Mouse (Mus musculus) heart, embryonic 11.5 days (tissue): ENCODE results near the gene Ccz1. TPM values are rescaled to one million over a fixed set of nuclear protein-coding genes. Genes with fewer than 3 reads are reported as not detected.
A peak's percentile ranks its signal among the peaks of the same experiment; 100 is the strongest.
"Not testable (repeated sequence)": the region's sequence is repeated elsewhere in the genome, so short reads cannot be mapped to it uniquely, and the experiment has no call there.

ENCODE experiments used
- ATAC-seq: fragments of 200-750 bp; cut with Nextera tagmentation; replicated peaks from 2 replicates; pipeline ENCODE4 v1.8.0; 2017; ENCODE audit warnings: moderate library complexity; ENCODE audit not compliant: insufficient number of reproducible peaks, low FRiP score, low TSS enrichment
- H3K27ac ChIP-seq: fragments of 300-500 bp; sonication (generic); 2 replicates; pipeline ENCODE4 v1.5.1; 2014; ENCODE audit warnings: mild to moderate bottlenecking, low read depth, low read length
- H3K27me3 ChIP-seq: fragments of 300-500 bp; sonication (generic); 2 replicates; pipeline ENCODE4 v1.6.1; 2014; ENCODE audit warnings: mild to moderate bottlenecking, low read length, mixed read lengths; ENCODE audit not compliant: control insufficient read depth, insufficient read depth
- H3K36me3 ChIP-seq: fragments of 300-500 bp; sonication (generic); 2 replicates; pipeline ENCODE4 v1.6.1; 2014; ENCODE audit warnings: mild to moderate bottlenecking, low read length, moderate library complexity, mixed read lengths; ENCODE audit not compliant: control insufficient read depth, insufficient read depth
- H3K4me1 ChIP-seq: fragments of 300-500 bp; sonication (generic); 2 replicates; pipeline ENCODE4 v1.6.1; 2014; ENCODE audit warnings: low read length; ENCODE audit not compliant: control insufficient read depth, insufficient read depth
- H3K4me2 ChIP-seq: fragments of 300-500 bp; sonication (generic); 2 replicates; pipeline ENCODE4 v1.6.1; 2014; ENCODE audit warnings: mild to moderate bottlenecking, moderate library complexity
- H3K4me3 ChIP-seq: fragments of 300-500 bp; sonication (generic); 2 replicates; pipeline ENCODE4 v1.5.1; 2014; ENCODE audit warnings: low read depth, low read length
- H3K9ac ChIP-seq: fragments of 300-500 bp; sonication (generic); 2 replicates; pipeline ENCODE4 v1.6.1; 2014; ENCODE audit warnings: mild to moderate bottlenecking, low read depth, low read length, moderate library complexity
- H3K9me3 ChIP-seq: fragments of 300-500 bp; sonication (generic); replicated peaks from 2 replicates; pipeline ENCODE4 v1.6.1; 2016; ENCODE audit warnings: low read length; ENCODE audit not compliant: control insufficient read depth
- WGBS: fragments of 180-500 bp; shearing (Covaris S2); extraction: QIAGEN DNeasy Blood & Tissue Kit; methylation state at CpG from one replicate; pipeline ENCODE4 v1.1.7; 2014; ENCODE audit not compliant: insufficient replicate concordance; 5-methylcytosine and 5-hydroxymethylcytosine counted together
- polyA plus RNA-seq: library from polyadenylated mRNA; unstranded; fragments of >200 nt; fragmentation: Nextera tagmentation; extraction: Ambion mirVana; gene quantifications from 2 replicates; pipeline ENCODE4 v1.2.1, GENCODE M21; 2014

Ccz1 gene
- polyA plus RNA-seq, 1 experiment from 2014 or later = 67.2 TPM

DNA sequence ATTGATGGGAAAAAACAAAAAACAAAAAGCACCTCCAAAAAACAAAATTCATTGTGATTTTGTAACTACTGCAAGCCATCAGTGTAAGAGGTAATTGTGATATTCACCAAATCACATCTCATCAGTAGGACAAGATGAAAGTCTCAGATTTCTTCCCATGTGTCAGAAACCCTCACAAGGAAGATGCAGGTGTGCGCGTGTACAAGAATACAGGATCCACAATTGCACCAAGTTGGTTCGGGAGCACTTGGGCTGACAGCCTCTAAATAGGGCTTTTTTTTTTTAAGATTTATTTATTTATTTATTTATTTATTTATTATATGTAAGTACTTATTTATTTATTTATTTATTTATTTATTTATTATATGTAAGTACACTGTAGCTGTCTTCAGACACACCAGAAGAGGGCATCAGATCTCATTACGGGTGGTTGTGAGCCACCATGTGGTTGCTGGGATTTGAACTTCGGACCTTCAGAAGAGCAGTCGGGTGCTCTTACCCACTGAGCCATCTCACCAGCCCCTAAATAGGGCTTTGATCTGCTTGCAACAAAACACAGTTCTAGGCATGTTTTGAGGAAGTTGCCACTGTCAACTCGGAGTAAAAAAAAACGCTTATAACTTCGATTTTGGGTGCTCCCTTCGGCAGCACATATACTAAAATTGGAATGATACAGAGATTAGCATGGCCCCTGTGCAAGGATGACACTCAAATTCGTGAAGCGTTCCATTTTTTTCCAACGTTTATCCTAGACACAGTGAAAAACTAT lies 1.1 kb downstream of the Ccz1 start:
- not testable (repeated sequence) for H3K4me1 ChIP-seq, ATAC-seq, H3K27ac ChIP-seq, H3K27me3 ChIP-seq, H3K9me3 ChIP-seq, H3K9ac ChIP-seq
- peak overlapping the region; percentile 43 for H3K4me2 ChIP-seq
- H3K36me3 ChIP-seq = peaks cover 16% of the 10 kb centered on the region
- WGBS = 57% methylated on average over 12 of the region's 13 CpGs
- H3K4me3 ChIP-seq = peak overlapping the region; percentile 84

DNA sequence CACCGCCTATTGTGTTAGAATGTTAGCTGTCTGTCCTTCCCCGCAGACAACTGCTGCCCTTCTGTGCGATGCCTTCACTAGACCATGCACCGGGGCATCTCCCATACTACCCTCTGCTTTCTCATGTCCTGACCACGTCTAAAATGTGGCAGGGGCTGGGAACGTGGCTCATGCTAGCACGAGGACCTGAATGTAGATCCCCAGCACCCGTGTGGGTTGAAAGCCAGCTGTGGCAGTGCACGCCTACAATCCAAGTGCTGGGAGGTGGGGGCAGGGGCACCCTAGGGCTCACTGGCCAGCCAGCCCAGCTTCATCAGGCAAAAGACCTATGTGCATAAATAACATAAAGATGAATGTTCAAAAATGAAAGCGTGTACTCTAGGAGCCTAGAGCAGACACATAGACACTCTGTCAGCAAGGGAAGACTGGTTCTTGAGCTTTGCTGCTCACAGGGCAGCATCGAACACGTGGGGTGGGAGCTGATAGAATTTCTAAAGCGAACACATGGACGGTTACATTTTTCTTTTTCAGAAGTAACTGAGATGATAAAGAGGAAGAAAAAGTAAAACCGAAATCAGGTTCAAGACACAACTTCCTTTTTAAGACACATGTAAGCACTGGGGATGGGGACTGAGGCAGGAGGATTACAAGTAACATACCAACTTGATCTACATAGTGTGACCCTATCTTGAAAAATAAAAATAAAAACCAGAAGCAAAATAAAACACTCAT lies 12.1 kb downstream of the Ccz1 start:
- no peaks in the 10 kb centered on the region for H3K4me1 ChIP-seq
- WGBS = 89% methylated on average over 15 of the region's 15 CpGs
- H3K36me3 ChIP-seq = peaks cover 39% of the 10 kb centered on the region
- no peak overlapping the region for H3K27ac ChIP-seq
- no peak overlapping the region for H3K4me2 ChIP-seq
- ATAC-seq = no peak
- H3K27me3 ChIP-seq = no peaks in the 10 kb centered on the region
- no peak overlapping the region for H3K9ac ChIP-seq
- no peaks in the 10 kb centered on the region for H3K9me3 ChIP-seq
- H3K4me3 ChIP-seq = no peak overlapping the region

DNA sequence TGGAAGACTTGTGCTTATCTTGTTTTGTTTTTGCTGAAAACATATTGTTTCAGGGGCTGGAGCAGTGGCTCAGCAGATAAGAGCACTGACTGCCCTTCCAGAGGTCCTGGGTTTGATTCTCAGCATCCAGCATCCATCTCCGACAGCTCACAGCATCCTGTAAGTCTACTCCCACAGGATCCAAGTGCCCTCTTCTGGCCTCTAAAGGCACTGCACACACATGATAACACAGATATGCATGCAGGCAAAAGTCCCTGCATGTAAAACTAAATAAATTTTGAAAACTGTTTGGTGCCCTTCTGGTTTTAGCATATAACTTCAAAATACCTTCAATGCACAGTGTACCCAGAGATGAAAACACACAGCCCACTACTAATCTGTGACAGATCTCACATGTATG lies 15.3 kb downstream of the Ccz1 start:
- no peaks in the 10 kb centered on the region for H3K27me3 ChIP-seq
- peaks cover 40% of the 10 kb centered on the region for H3K36me3 ChIP-seq
- no peak for ATAC-seq
- WGBS = 60% methylated on average over 1 of the region's 1 CpGs
- no peak overlapping the region for H3K9ac ChIP-seq
- no peaks in the 10 kb centered on the region for H3K9me3 ChIP-seq
- H3K4me2 ChIP-seq = no peak overlapping the region
- no peak overlapping the region for H3K27ac ChIP-seq
- H3K4me3 ChIP-seq = no peak overlapping the region
- H3K4me1 ChIP-seq = no peaks in the 10 kb centered on the region

- Histone ChIP-seq H3K36me3 (peaks cover 46% of the 10 kb centered on the region), H3K4me2 (no peak overlapping the region), H3K27ac (no peak overlapping the region), H3K9me3 (no peaks in the 10 kb centered on the region), H3K4me3 (no peak overlapping the region), H3K4me1 (no peaks in the 10 kb centered on the region), H3K9ac (no peak overlapping the region), H3K27me3 (no peaks in the 10 kb centered on the region)
- no peak for ATAC-seq
- 66% methylated on average over 11 of the region's 11 CpGs for WGBS
These were observed 19.9 kb downstream of the Ccz1 start for GRCm38 (mm10) chr5:143994632-143995365.

DNA sequence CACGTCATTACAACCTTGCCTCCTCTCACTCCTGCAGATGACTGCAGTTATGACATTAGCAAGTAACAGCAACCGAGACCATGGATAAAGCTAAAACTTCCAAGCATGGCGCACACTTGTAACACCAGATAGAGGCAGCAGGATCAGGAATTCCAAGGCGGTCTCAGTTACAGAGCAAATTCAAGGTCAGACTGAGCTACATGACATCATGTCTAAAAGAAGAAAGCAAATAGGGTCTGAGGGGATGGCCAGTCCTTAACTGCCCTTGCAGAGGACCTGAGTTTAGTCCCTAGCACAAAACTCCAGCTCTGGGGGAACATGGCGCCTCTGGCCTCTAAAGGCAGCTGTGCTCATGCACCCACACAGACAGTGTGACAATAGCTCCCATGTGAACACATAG lies 20.8 kb downstream of the Ccz1 start:
- Histone ChIP-seq H3K4me2 (no peak overlapping the region), H3K27ac (peak overlapping the region; percentile 7), H3K9ac (no peak overlapping the region), H3K4me3 (no peak overlapping the region), H3K9me3 (no peaks in the 10 kb centered on the region), H3K36me3 (peaks cover 40% of the 10 kb centered on the region), H3K4me1 (no peaks in the 10 kb centered on the region), H3K27me3 (no peaks in the 10 kb centered on the region)
- ATAC-seq = no peak
- WGBS = 75% methylated on average over 5 of the region's 5 CpGs

DNA sequence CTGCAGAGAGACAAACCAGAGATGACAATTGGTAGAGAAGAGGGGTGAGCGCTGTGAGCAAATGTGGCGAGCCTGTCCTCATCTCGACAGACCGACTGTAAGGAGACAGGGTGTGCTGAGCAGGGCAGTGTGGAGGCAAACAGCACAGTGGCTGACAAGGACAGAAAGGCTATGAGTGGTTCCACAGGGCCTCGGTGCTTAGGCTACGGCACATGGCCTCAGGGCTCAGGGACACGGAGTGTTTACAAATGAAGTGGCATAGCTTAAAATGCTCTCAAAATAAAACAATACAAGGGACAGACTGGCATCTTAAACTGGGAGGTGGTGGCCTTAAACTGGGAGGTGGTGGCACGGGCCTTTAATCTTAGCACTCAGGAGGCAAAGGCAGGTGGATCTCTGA lies 21.4 kb downstream of the Ccz1 start:
- peaks cover 36% of the 10 kb centered on the region for H3K36me3 ChIP-seq
- H3K27ac ChIP-seq = peak overlapping the region; percentile 7; the same call in 1 of the 2 replicates
- no peak overlapping the region for H3K9ac ChIP-seq
- H3K27me3 ChIP-seq = no peaks in the 10 kb centered on the region
- WGBS = 84% methylated on average over 8 of the region's 8 CpGs
- H3K9me3 ChIP-seq = no peaks in the 10 kb centered on the region
- H3K4me1 ChIP-seq = no peaks in the 10 kb centered on the region
- no peak for ATAC-seq
- no peak overlapping the region for H3K4me3 ChIP-seq
- no peak overlapping the region for H3K4me2 ChIP-seq

DNA sequence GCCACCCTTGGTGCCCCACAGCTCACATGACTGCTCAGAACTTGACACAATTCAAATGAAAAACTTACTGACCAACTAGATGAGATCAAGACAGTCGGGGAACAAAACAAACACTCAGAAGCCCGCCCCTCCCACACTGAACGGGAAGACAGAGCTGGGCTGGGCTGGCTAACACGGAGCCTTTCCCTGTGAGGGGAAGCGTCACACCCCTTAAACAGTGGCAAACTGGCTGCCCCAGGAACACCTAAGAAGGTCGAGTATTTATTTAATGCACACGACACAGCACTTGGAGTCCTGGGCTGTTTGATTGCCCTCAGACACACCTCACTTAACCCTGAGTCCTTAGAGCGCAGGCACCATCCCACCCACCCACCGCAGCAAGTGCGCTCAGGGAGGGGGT lies 22.0 kb downstream of the Ccz1 start:
- Histone ChIP-seq H3K4me3 (no peak overlapping the region), H3K9ac (no peak overlapping the region), H3K9me3 (no peaks in the 10 kb centered on the region), H3K4me1 (no peaks in the 10 kb centered on the region), H3K36me3 (peaks cover 38% of the 10 kb centered on the region), H3K27ac (no peak overlapping the region), H3K4me2 (no peak overlapping the region), H3K27me3 (no peaks in the 10 kb centered on the region)
- WGBS = 74% methylated on average over 10 of the region's 10 CpGs
- no peak for ATAC-seq

- Histone ChIP-seq H3K4me1 (no peaks in the 10 kb centered on the region), H3K27me3 (no peaks in the 10 kb centered on the region), H3K9ac (no peak overlapping the region), H3K27ac (no peak overlapping the region), H3K4me2 (no peak overlapping the region), H3K36me3 (peaks cover 32% of the 10 kb centered on the region), H3K4me3 (no peak overlapping the region), H3K9me3 (no peaks in the 10 kb centered on the region)
- WGBS = 85% methylated on average over 11 of the region's 11 CpGs
- ATAC-seq = no peak
These were observed 24.6 kb downstream of the Ccz1 start for GRCm38 (mm10) chr5:143990086-143990485.
